Mouse (Mus musculus): Measurements from ENCODE around the gene Smarcb1. TPM values are rescaled to one million over a fixed set of nuclear protein-coding genes. Genes with fewer than 3 reads are reported as not detected.
"Not testable (repeated sequence)": the region's sequence is repeated elsewhere in the genome, so short reads cannot be mapped to it uniquely, and the experiment has no call there.

The Smarcb1 gene
- total RNA-seq, 2 experiments from 2014 or later, result 72.0 to 86.5 TPM

GRCm38 (mm10) chr10:75895730-75896129, 25.7 kb downstream of the Smarcb1 start:
- ATAC-seq (replicated peaks; ENCODE audit: poor library complexity), result no peak

DNA sequence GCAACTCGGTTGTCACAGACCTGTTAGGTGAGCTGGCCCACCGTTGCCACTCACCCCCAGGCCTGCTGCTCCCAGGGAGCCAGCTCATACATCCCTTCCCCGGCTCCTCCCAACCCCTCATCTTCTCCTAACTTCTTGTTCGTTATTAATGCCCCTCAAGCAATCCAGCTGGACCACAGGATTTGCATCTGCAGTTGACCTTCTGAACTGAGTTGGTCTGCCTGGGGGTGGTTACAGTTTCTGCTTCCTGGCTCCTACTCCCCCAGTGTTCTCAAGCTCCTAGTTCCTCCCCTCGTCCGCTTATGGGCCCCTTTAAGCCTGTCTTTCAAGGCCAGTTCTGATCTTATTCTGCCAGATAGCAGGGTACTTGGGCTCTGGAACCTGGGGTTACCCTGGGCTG, 26.8 kb downstream of the Smarcb1 start:
- ATAC-seq (replicated peaks; ENCODE audit: poor library complexity), result no peak

- peak; percentile 98 for ATAC-seq (replicated peaks; ENCODE audit: poor library complexity)
Observed at GRCm38 (mm10) chr10:75893089-75893750, 28.2 kb downstream of the Smarcb1 start, which contains the start of gene Derl3. Derl3 (plus strand) TSS chr10:75893413.

- ATAC-seq (replicated peaks; ENCODE audit: poor library complexity), result no peak
Observed at GRCm38 (mm10) chr10:75889406-75890153, 31.8 kb downstream of the Smarcb1 start.

DNA sequence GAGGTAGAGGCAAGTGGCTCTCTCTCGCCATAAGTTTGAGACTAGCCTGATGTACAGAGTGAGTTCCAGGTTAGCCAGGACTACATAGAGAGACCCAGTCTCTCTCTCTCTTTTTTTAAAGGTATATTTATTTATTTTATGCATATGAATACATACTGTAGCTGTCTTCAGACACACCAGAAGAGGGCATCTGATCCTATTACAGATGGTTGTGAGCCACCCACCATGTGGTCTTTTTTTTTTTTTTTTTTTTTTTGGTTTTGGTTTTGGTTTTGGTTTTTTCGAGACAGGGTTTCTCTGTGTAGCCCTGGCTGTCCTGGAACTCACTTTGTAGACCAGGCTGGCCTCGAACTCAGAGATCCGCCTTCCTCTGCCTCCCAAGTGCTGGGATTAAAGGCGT, 33.9 kb downstream of the Smarcb1 start:
- ATAC-seq (replicated peaks; ENCODE audit: poor library complexity), result not testable (repeated sequence)

GRCm38 (mm10) chr10:75884742-75885141, 36.7 kb downstream of the Smarcb1 start:
- ATAC-seq (replicated peaks; ENCODE audit: poor library complexity), result no peak

GRCm38 (mm10) chr10:75883232-75883552, 38.2 kb downstream of the Smarcb1 start:
- ATAC-seq (replicated peaks; ENCODE audit: poor library complexity), result peak; percentile 87

DNA sequence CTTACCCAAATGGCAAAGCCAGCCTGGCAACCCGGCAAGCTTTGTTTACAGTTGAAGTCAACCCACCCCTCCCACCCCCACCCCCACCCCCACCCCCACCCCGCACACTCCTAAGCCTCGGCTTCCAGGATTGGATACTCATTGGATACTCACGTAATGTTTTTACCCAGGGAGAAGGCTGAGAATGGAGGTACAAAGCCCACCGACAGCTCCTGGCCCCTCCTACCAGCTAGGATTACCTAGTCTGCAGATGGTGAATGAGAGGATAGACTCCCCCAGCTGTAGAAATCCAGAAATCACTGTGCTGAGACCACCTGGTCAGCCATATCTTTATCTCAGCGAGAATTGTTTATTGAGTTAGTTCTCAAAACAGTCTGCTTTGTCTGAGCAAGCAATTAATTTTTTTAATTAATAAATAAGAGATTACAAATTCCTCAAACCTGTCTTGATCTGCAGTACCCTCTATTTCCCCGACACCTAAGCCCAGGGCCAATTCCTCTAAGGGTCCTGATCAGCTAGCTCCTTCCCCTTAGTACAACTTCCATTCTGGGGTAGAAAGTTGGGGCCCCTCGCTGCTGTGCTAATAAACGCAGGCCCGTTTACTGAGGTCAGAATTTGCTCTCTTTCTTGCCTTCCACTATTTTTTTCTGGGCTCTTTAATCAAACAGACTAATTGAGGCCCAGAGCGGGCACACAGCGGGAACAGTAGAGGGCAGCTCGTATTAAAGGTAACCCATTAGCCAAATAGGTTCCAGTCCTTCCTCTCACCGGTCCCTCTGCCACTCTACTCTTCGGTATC, 38.8 kb downstream of the Smarcb1 start:
- ATAC-seq (replicated peaks; ENCODE audit: poor library complexity), result no peak

DNA sequence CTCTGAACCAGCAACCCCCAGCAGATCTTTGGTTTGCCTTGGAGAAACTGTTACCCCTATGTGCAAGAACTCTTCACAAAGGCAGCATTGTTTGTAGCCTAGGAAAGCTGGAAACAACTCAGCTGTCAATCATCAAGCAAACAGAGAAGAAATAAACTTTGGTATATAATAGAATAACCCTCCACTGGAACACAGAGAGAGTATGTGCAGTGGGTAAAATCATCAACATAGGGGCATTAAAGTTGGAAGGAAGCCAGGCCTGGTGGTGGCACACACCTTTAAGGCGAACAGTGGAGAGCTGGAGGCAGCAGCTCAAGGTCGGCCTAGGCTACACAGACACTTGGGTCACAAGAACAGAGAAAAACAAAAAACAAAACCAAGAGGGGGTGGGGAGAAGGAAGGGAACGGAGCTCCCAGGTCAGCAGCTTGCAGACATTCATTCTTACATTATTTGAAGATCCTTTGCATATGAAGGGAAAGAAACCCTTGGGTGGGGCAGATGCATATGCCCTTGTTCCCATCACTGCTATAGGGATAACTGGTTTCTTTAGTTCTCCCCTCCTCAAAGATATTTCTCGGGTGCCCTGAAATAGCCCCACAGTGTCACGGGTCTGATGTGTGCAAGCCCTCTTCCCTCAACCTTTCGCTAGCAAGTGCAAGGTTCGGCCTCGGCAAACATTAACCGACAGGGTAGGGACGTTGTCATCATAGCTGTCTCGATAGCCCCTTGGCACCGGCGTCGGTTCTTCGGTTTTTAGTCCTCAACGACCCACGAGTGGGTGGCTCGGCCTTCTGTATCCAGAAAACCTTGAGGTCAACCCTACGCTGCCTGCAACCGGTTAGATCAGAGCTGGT, 39.6 kb downstream of the Smarcb1 start:
- ATAC-seq (replicated peaks; ENCODE audit: poor library complexity), result no peak

GRCm38 (mm10) chr10:75880771-75881577, 40.4 kb downstream of the Smarcb1 start:
- no peak for ATAC-seq (replicated peaks; ENCODE audit: poor library complexity)

GRCm38 (mm10) chr10:75880351-75880750, 41.1 kb downstream of the Smarcb1 start:
- no peak for ATAC-seq (replicated peaks; ENCODE audit: poor library complexity)

- ATAC-seq (replicated peaks; ENCODE audit: poor library complexity), result no peak
Observed at GRCm38 (mm10) chr10:75878836-75879235, 42.6 kb downstream of the Smarcb1 start.

GRCm38 (mm10) chr10:75873543-75874170, 47.8 kb downstream of the Smarcb1 start:
- no peak for ATAC-seq (replicated peaks; ENCODE audit: poor library complexity)

DNA sequence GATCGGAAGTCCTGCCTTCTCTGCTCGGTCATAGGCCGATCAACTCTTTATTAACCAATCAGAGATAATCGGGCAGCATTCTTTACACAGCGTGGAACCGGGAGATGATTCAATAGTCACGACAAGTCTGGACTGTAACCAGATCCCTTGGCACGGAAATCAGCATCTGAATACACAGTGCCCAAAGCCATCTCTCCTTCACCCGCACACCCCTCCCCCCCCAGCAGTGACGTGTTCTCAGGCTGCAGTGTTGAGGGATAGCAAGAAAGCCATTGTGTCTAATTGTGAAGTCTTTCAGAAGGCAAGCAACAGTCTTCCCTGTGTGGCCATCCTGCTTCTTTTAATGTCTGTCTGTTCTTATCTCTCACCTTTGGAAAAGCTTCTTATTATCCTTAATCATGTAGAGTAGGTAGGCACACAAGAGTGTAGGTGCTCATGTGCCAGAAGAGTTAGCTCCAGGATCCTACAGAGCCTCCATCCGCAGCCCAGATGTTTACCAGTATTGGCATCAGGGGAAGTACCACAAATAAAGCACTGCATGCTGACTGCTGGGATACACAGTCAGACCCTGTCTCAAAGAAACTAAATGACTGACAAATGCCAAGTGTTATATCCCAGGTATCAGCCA, 48.4 kb downstream of the Smarcb1 start:
- ATAC-seq (replicated peaks; ENCODE audit: poor library complexity), result peak; percentile 82

DNA sequence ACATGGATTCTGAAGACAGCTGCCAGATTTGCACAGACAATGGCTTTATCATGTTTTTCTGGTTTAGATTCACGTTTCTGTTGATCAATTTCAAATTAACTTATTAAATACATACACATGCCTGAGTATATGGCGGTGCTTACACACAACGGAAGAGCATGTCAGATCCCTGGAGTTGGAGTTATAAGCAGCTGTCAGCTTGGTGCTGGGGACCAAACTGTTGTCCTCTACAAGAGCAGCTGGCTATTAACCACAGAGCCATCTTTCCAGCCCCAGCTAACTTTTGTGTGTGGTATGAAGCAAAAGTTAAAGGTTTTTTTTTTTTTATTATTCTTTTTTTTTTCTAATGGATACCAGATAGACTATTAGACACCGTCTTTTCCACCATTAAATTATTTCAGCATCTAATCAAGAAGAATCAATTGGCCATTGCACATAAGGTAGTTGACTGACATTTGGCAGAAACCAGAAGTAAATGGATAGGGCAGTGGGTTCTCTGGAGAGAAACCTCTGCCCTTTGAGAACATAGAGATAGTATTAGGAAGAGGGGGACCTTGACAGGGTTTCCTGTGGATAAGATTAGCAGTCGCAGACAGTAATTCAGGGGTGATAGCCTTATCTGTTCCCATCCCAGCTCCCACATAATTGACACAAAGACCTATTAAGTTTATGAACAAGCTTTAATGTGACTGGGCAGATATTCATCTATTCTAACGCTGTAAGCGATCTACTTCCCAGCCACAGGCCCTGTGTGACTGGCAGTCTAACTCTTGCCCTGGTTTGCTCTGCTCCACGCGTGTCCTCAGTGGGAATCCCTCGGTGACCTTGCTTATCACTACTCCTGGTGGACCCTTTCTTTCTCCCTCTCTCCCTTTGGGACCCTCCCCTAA, 49.1 kb downstream of the Smarcb1 start:
- no peak for ATAC-seq (replicated peaks; ENCODE audit: poor library complexity)

DNA sequence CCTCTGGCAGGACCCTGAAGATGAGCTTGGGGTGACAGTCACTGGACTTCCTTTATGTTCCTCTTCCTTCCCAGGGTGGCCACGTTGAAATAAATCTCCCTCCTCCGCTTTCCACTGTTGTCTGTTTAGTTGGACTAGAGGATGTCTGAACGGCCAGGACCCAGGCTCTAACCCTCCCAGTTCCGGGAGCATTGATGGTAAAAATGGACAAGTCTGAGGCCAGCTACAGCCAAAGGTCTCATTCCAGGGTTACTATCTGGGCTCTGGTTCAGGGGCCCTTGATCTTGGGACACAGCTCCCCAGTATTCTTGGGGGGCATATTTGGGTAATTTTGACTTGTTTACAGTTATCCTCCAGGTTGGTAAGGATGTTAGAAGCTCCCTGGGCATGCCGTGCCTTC, 59.8 kb downstream of the Smarcb1 start:
- no peak for ATAC-seq (replicated peaks; ENCODE audit: poor library complexity)

DNA sequence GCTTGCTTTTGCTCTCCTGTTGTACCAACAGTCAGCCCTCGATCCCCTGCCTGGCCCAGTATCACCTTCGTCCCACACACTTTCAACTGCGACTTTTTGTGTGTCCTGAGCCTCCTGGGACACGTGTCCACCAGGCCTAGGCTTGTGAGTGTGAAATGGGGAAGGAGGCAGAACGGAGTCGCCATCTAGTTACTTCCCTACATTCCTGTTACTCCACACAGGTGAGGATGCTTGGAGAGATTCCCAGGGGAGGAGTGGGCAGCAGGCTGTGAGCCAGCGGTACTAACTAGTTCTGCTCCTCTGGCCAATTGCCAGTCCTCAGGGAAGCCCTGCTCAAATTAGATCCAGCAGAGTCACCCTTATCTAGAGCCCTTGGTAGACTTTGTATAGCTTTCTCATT, 60.7 kb downstream of the Smarcb1 start:
- 0 out of 2 replicates have a peak, but pooled peaks have one; percentile 5 for ATAC-seq (replicated peaks; ENCODE audit: poor library complexity)

All from megakaryocyte progenitor cell, adult 5-6 weeks (primary cell).